ENCODE assay signal across 15 mouse cellular contexts in genomic region chr12:91495497-91496225, GRCm38 (mm10).
DNase-seq lines count a peak whose midpoint lies in the region; ATAC-seq lines count a peak whose summit lies in the region.
"Had no signal": no experiment of that assay in that cellular context is flagged by ENCODE, and none has a peak within 500 bp of the region (broad histone marks: within the 10 kb centered on the region; RNA-seq: fewer than 3 reads in every experiment).

No protein-coding gene starts in this region.

- peak; percentile 53 for ATAC-seq in neural tube, embryonic 11.5 days (ENCODE audit: insufficient read depth, low FRiP score, low TSS enrichment)
- peak; percentile 45 for ATAC-seq in forebrain, embryonic 13.5 days
- ATAC-seq in neural tube, embryonic 13.5 days (ENCODE audit: low read depth) = peak; percentile 47
- no peak for ATAC-seq in frontal cortex, adult (ENCODE audit: low TSS enrichment)
- ATAC-seq: intestine, embryonic 16.5 days had no signal

- H3K4me1 ChIP-seq in neural tube, embryonic 11.5 days (ENCODE audit: control insufficient read depth, insufficient read depth, low read length) = no peaks in the 10 kb centered on the region
- peaks cover 14% of the 10 kb centered on the region for H3K4me1 ChIP-seq in forebrain, embryonic 13.5 days
- H3K4me1 ChIP-seq in limb, embryonic 10.5 days = peaks cover 18% of the 10 kb centered on the region
- peaks cover 19% of the 10 kb centered on the region for H3K4me1 ChIP-seq in neural tube, embryonic 13.5 days (replicated peaks)
- H3K4me1 ChIP-seq: lung, embryonic 15.5 days had no signal

- no peaks in the 10 kb centered on the region for H3K36me3 ChIP-seq in neural tube, embryonic 11.5 days (ENCODE audit: control insufficient read depth, insufficient read depth, low read length)
- H3K36me3 ChIP-seq in forebrain, embryonic 13.5 days (ENCODE audit: poor library complexity, severe bottlenecking) = no peaks in the 10 kb centered on the region
- H3K36me3 ChIP-seq in limb, embryonic 10.5 days = no peaks in the 10 kb centered on the region
- H3K36me3 ChIP-seq in neural tube, embryonic 13.5 days = no peaks in the 10 kb centered on the region
- H3K36me3 ChIP-seq: G1E; limb, embryonic 13.5 days; lung, embryonic 15.5 days had no signal

- no peak for DNase-seq in neural tube, embryonic 11.5 days (ENCODE audit: low spot score)
- no peak for DNase-seq in neural tube, embryonic 10.5 days (ENCODE audit: extremely low spot score, low spot score)
- no peak for DNase-seq in limb, embryonic 10.5 days (ENCODE audit: low spot score)
- DNase-seq in thymus, adult 18-20 months = no peak
- DNase-seq in liver = no peak
- DNase-seq: adrenal gland, postnatal 36 days; kidney, postnatal 25 days; right cerebral cortex, postnatal 4 days had no signal

- H3K27me3 ChIP-seq in neural tube, embryonic 11.5 days (ENCODE audit: control insufficient read depth, insufficient read depth, low read length) = no peaks in the 10 kb centered on the region
- H3K27me3 ChIP-seq in forebrain, embryonic 13.5 days = no peaks in the 10 kb centered on the region
- no peaks in the 10 kb centered on the region for H3K27me3 ChIP-seq in limb, embryonic 10.5 days (ENCODE audit: low read depth, poor library complexity, severe bottlenecking)
- no peaks in the 10 kb centered on the region for H3K27me3 ChIP-seq in neural tube, embryonic 13.5 days
- H3K27me3 ChIP-seq: limb, embryonic 13.5 days; lung, embryonic 15.5 days had no signal

- no peak overlapping the region for H3K4me2 ChIP-seq in neural tube, embryonic 11.5 days (ENCODE audit: low read depth)
- peak overlapping the region; percentile 27 for H3K4me2 ChIP-seq in forebrain, embryonic 13.5 days
- no peak overlapping the region for H3K4me2 ChIP-seq in neural tube, embryonic 13.5 days
- H3K4me2 ChIP-seq: limb, embryonic 13.5 days; lung, embryonic 15.5 days had no signal

- H3K9me3 ChIP-seq in neural tube, embryonic 11.5 days (ENCODE audit: control insufficient read depth, low read length) = no peaks in the 10 kb centered on the region
- no peaks in the 10 kb centered on the region for H3K9me3 ChIP-seq in forebrain, embryonic 13.5 days (replicated peaks)
- H3K9me3 ChIP-seq in limb, embryonic 10.5 days (replicated peaks) = no peaks in the 10 kb centered on the region
- no peaks in the 10 kb centered on the region for H3K9me3 ChIP-seq in neural tube, embryonic 13.5 days
- H3K9me3 ChIP-seq: G1E; limb, embryonic 13.5 days; lung, embryonic 15.5 days had no signal

- WGBS in neural tube, embryonic 11.5 days = 65% methylated on average over 11 of the region's 11 CpGs
- whole genome bisulfite sequencing in forebrain, embryonic 13.5 days = 26% methylated on average over 10 of the region's 11 CpGs
- WGBS in limb, embryonic 10.5 days = 69% methylated on average over 11 of the region's 11 CpGs
- 48% methylated on average over 11 of the region's 11 CpGs for WGBS in neural tube, embryonic 13.5 days

- no peak overlapping the region; the same call in 1 of the 2 replicates for H3K9ac ChIP-seq in neural tube, embryonic 11.5 days (ENCODE audit: low read length)
- H3K9ac ChIP-seq in forebrain, embryonic 13.5 days = no peak overlapping the region
- no peak overlapping the region for H3K9ac ChIP-seq in neural tube, embryonic 13.5 days
- H3K9ac ChIP-seq: limb, embryonic 13.5 days; lung, embryonic 15.5 days had no signal

- H3K27ac ChIP-seq in neural tube, embryonic 11.5 days (ENCODE audit: low read depth, low read length) = no peak overlapping the region
- no peak overlapping the region; the same call in 1 of the 2 replicates for H3K27ac ChIP-seq in forebrain, embryonic 13.5 days
- peak overlapping the region; percentile 30; the same call in 1 of the 2 replicates for H3K27ac ChIP-seq in limb, embryonic 10.5 days
- peak overlapping the region; percentile 56 for H3K27ac ChIP-seq in neural tube, embryonic 13.5 days (replicated peaks)
- H3K27ac ChIP-seq: limb, embryonic 13.5 days; lung, embryonic 15.5 days had no signal

- no peak overlapping the region for H3K4me3 ChIP-seq in neural tube, embryonic 11.5 days (ENCODE audit: low read depth, low read length)
- H3K4me3 ChIP-seq in forebrain, embryonic 13.5 days = no peak overlapping the region
- no peak overlapping the region for H3K4me3 ChIP-seq in limb, embryonic 10.5 days
- no peak overlapping the region for H3K4me3 ChIP-seq in neural tube, embryonic 13.5 days
- H3K4me3 ChIP-seq: limb, embryonic 13.5 days; lung, embryonic 15.5 days had no signal

Comparison
In these comparisons a context has a peak if more than half of its experiments do, and no peak if none do; other contexts are left out.
1. H3K27ac ChIP-seq: peak in limb, embryonic 10.5 days (single experiment) and neural tube, embryonic 13.5 days (single experiment); none in neural tube, embryonic 11.5 days (single experiment) and forebrain, embryonic 13.5 days (single experiment).